In genomic region chr6:30195656-30196055, GRCm38 (mm10) we compare ENCODE assay signal across 22 mouse cellular contexts.
DNase-seq lines count a peak whose midpoint lies in the region; TF ChIP-seq lines count a peak whose summit lies in the region.
"Had no signal": no experiment of that assay in that cellular context is flagged by ENCODE, and none has a peak within 500 bp of the region (broad histone marks: within the 10 kb centered on the region; RNA-seq: fewer than 3 reads in every experiment).

No protein-coding gene starts in this region.

- TF ChIP-seq CTCF in E14TG2a.4 (conservative IDR thresholded peaks at IDR 0.05; ENCODE audit: low read length) (no peak), ES-Bruce4 (IDR thresholded peaks at IDR 0.05; ENCODE audit: low read depth, low read length) (no peak)

- H3K4me3 ChIP-seq in E14TG2a.4 (replicated peaks; ENCODE audit: low read length): peak overlapping the region; percentile 37
- H3K4me3 ChIP-seq in ES-Bruce4 (ENCODE audit: low read depth, low read length): peak overlapping the region; percentile 1; the same call in 1 of the 2 replicates
- H3K4me3 ChIP-seq: embryonic facial prominence, embryonic 12.5 days; embryonic facial prominence, embryonic 15.5 days; gastrocnemius, adult 2 months; heart, embryonic 10.5 days; heart, embryonic 13.5 days had no signal

- H3K36me3 ChIP-seq in E14TG2a.4 (ENCODE audit: insufficient read depth, low read length) (no peaks in the 10 kb centered on the region), ES-Bruce4 (ENCODE audit: control insufficient read depth, insufficient read depth, low read length, poor library complexity, severe bottlenecking) (no peaks in the 10 kb centered on the region)
- H3K36me3 ChIP-seq: embryonic facial prominence, embryonic 12.5 days; embryonic facial prominence, embryonic 15.5 days; heart, embryonic 10.5 days; heart, embryonic 13.5 days had no signal

- no peak for TF ChIP-seq POLR2A in ES-Bruce4 (IDR thresholded peaks at IDR 0.05; ENCODE audit: insufficient read depth, low read length)

- DNase-seq in adrenal gland, postnatal 14 days: peak; percentile 52
- no peak for DNase-seq in adrenal gland, adult 8-10 months
- peak; percentile 47 for DNase-seq in ZHBTc4 (ENCODE audit: low read depth, low spot score)
- DNase-seq in thymus, adult 18-20 months: no peak
- DNase-seq: cerebellum, adult 11-12 months; cerebellum, adult 8-10 months; cerebellum, postnatal 25 days; forebrain, postnatal 0 days; gastrocnemius, adult 2 months; gastrocnemius, postnatal 25 days; heart, adult 18-20 months; heart, postnatal 14 days; kidney, adult 18-20 months; kidney, adult 9 months had no signal

- no peak overlapping the region for H3K9ac ChIP-seq in ES-Bruce4 (ENCODE audit: low read depth, poor library complexity, severe bottlenecking)
- H3K9ac ChIP-seq: embryonic facial prominence, embryonic 12.5 days; embryonic facial prominence, embryonic 15.5 days; forebrain, postnatal 0 days; heart, embryonic 13.5 days; hindbrain, embryonic 14.5 days had no signal

- no peaks in the 10 kb centered on the region for H3K27me3 ChIP-seq in E14TG2a.4 (ENCODE audit: insufficient read depth, low read length)
- H3K27me3 ChIP-seq in ES-Bruce4 (ENCODE audit: control insufficient read depth, insufficient read depth, low read length, poor library complexity, severe bottlenecking): no peaks in the 10 kb centered on the region
- H3K27me3 ChIP-seq: embryonic facial prominence, embryonic 12.5 days; embryonic facial prominence, embryonic 15.5 days; heart, embryonic 13.5 days had no signal

- H3K9me3 ChIP-seq in E14TG2a.4 (ENCODE audit: low read length) (no peaks in the 10 kb centered on the region), ES-Bruce4 (replicated peaks; ENCODE audit: control insufficient read depth, insufficient read depth, low read length, poor library complexity, severe bottlenecking) (no peaks in the 10 kb centered on the region)
- H3K9me3 ChIP-seq: embryonic facial prominence, embryonic 12.5 days; embryonic facial prominence, embryonic 15.5 days; heart, embryonic 10.5 days; heart, embryonic 13.5 days had no signal

- TF ChIP-seq EP300 in ES-Bruce4 (IDR thresholded peaks at IDR 0.05; ENCODE audit: insufficient read depth, low read depth, low read length): no peak

- peak overlapping the region; percentile 6; the same call in 1 of the 2 replicates for H3K27ac ChIP-seq in ES-Bruce4 (ENCODE audit: insufficient read depth, low read length)
- H3K27ac ChIP-seq: embryonic facial prominence, embryonic 12.5 days; embryonic facial prominence, embryonic 15.5 days; gastrocnemius, adult 2 months; heart, embryonic 10.5 days; heart, embryonic 13.5 days; hindbrain, embryonic 14.5 days; hindbrain, postnatal 0 days had no signal

- H3K4me1 ChIP-seq in E14TG2a.4 (replicated peaks; ENCODE audit: low read depth, low read length) (peaks cover 66% of the 10 kb centered on the region), ES-Bruce4 (ENCODE audit: control insufficient read depth, insufficient read depth, low read length) (peaks cover 3% of the 10 kb centered on the region)
- H3K4me1 ChIP-seq: embryonic facial prominence, embryonic 12.5 days; embryonic facial prominence, embryonic 15.5 days; heart, embryonic 13.5 days had no signal

Comparison
In these comparisons a context has a peak if more than half of its experiments do, and no peak if none do; other contexts are left out.
1. DNase-seq: peak in adrenal gland, postnatal 14 days (single experiment) and ZHBTc4 (single experiment); none in adrenal gland, adult 8-10 months (single experiment) and thymus, adult 18-20 months (0 of 2).